ENCODE assay signal across 38 mouse cellular contexts in the genomic region with DNA sequence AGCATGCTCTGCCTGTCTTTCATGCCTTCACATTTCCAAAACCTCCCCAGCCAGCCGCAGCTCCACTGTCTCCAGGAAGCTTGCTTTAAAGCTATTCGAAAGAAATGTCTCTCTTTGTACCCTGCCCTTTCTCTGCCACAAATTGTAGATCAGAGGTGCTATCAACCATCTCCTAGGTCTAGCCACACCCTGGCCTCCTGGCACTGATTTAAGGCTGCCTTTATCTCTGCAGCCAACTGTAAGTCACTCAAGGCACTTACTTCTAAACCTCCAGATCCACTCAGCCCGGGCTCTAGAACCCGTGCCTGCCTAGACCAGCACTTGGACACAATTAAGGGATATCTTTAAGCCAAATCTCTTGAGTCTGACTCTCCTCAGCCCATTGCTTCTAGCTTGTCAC. TPM values are rescaled to one million over a fixed set of nuclear protein-coding genes. Genes with fewer than 3 reads are reported as not detected.
"Had no signal": no experiment of that assay in that cellular context is flagged by ENCODE, and none has a peak within 500 bp of the region (broad histone marks: within the 10 kb centered on the region; RNA-seq: fewer than 3 reads in every experiment).

No protein-coding gene starts in this region.

- DNase-seq: gastrocnemius, postnatal 14 days; gastrocnemius, postnatal 36 days; heart, adult 18-20 months; heart, postnatal 14 days; heart, postnatal 36 days; kidney, adult 11 months; kidney, adult 2 months; kidney, postnatal 14 days; kidney, postnatal 36 days; layer of hippocampus, adult 9-11 months; layer of hippocampus, postnatal 36 days; left cerebral cortex, postnatal 4 days had no signal

- H3K27ac ChIP-seq: kidney, embryonic 15.5 days; kidney, postnatal 0 days; limb, embryonic 13.5 days; limb, embryonic 15.5 days; liver, embryonic 12.5 days had no signal

- H3K36me3 ChIP-seq: heart, embryonic 10.5 days; heart, embryonic 12.5 days; hindbrain, embryonic 13.5 days; hindbrain, embryonic 15.5 days; kidney, embryonic 15.5 days; limb, embryonic 13.5 days; limb, embryonic 15.5 days; liver, embryonic 12.5 days had no signal

- ATAC-seq: intestine, embryonic 16.5 days; liver, embryonic 12.5 days had no signal

- H3K9ac ChIP-seq: kidney, embryonic 15.5 days; limb, embryonic 13.5 days; limb, embryonic 15.5 days had no signal

- H3K9me3 ChIP-seq: heart, embryonic 10.5 days; heart, embryonic 12.5 days; hindbrain, embryonic 13.5 days; hindbrain, embryonic 15.5 days; kidney, embryonic 15.5 days; limb, embryonic 13.5 days; limb, embryonic 15.5 days; liver, embryonic 12.5 days had no signal

- H3K27me3 ChIP-seq: hindbrain, embryonic 13.5 days; hindbrain, embryonic 15.5 days had no signal

RNA-seq across cellular contexts. Expression of gene Disp2, which starts 1.1 kb away (rescaled TPM):
- total RNA-seq: gastrocnemius, postnatal 36 days; hematopoietic stem cell, adult 5-6 weeks had no signal

RNA-seq across cellular contexts. Expression of gene Phgr1, which starts 5.8 kb away (rescaled TPM):
- total RNA-seq: gastrocnemius, adult 18-20 months; gastrocnemius, adult 8-10 months; gastrocnemius, postnatal 14 days; gastrocnemius, postnatal 36 days; heart, adult 18-20 months; heart, adult 8-10 months; heart, postnatal 14 days; heart, postnatal 36 days; hematopoietic stem cell, adult 5-6 weeks; hindbrain, postnatal 0 days; layer of hippocampus, adult 18-20 months; layer of hippocampus, adult 8-10 months; layer of hippocampus, postnatal 14 days; layer of hippocampus, postnatal 36 days; left cerebral cortex, adult 18-20 months; left cerebral cortex, adult 8-10 months; left cerebral cortex, postnatal 10 days; left cerebral cortex, postnatal 25 days; left cerebral cortex, postnatal 4 days; liver, adult 2 months had no signal
- polyA plus RNA-seq: heart, embryonic 10.5 days; heart, embryonic 12.5 days; heart, embryonic 14.5 days; hindbrain, embryonic 11.5 days; hindbrain, embryonic 13.5 days; hindbrain, embryonic 15.5 days; hindbrain, postnatal 0 days; kidney, adult 2 months; kidney, embryonic 15.5 days; kidney, postnatal 0 days; limb, embryonic 11.5 days; limb, embryonic 13.5 days; liver, embryonic 12.5 days had no signal
